Mouse (Mus musculus) embryonic facial prominence, embryonic 12.5 days (tissue): ENCODE measurements around the gene Cldn14. TPM values are rescaled to one million over a fixed set of nuclear protein-coding genes. Genes with fewer than 3 reads are reported as not detected.
A peak's percentile ranks its signal among the peaks of the same experiment; 100 is the strongest.
"Not testable (repeated sequence)": the region's sequence is repeated elsewhere in the genome, so short reads cannot be mapped to it uniquely, and the experiment has no call there.

Experiments used
- ATAC-seq: fragments of 200-750 bp; cut with Nextera tagmentation; 2 replicates; pipeline ENCODE4 v1.8.0; 2017; ENCODE audit not compliant: insufficient number of reproducible peaks, insufficient read depth, low FRiP score, low TSS enrichment
- H3K27ac ChIP-seq: fragments of 300-500 bp; sonication (generic); 2 replicates; pipeline ENCODE4 v1.5.1; 2016; ENCODE audit warnings: mild to moderate bottlenecking
- H3K27me3 ChIP-seq: fragments of 300-500 bp; sonication (generic); 2 replicates; pipeline ENCODE4 v1.6.1; 2016; ENCODE audit warnings: mild to moderate bottlenecking, moderate library complexity
- H3K36me3 ChIP-seq: fragments of 300-500 bp; sonication (generic); 2 replicates; pipeline ENCODE4 v1.6.1; 2016; ENCODE audit warnings: mild to moderate bottlenecking
- H3K4me1 ChIP-seq: fragments of 300-500 bp; sonication (generic); 2 replicates; pipeline ENCODE4 v1.6.1; 2016
- H3K4me2 ChIP-seq: fragments of 300-500 bp; sonication (generic); replicated peaks from 2 replicates; pipeline ENCODE4 v1.6.1; 2016; ENCODE audit warnings: mild to moderate bottlenecking, moderate library complexity
- H3K4me3 ChIP-seq: fragments of 300-500 bp; sonication (generic); 2 replicates; pipeline ENCODE4 v1.5.1; 2016; ENCODE audit warnings: mild to moderate bottlenecking
- H3K9ac ChIP-seq: fragments of 300-500 bp; sonication (generic); 2 replicates; pipeline ENCODE4 v1.6.1; 2016; ENCODE audit warnings: mild to moderate bottlenecking, moderate library complexity
- H3K9me3 ChIP-seq: fragments of 300-500 bp; sonication (generic); 2 replicates; pipeline ENCODE4 v1.6.1; 2016; ENCODE audit warnings: mild to moderate bottlenecking, moderate library complexity
- WGBS: fragments of 180-500 bp; shearing (Covaris S2); methylation state at CpG from one replicate; pipeline ENCODE4 v1.1.7; 2016; 5-methylcytosine and 5-hydroxymethylcytosine counted together
- polyA plus RNA-seq: library from polyadenylated mRNA; unstranded; fragments of >200 nt; fragmentation: Nextera tagmentation; extraction: Ambion mirVana; gene quantifications from 2 replicates; pipeline ENCODE4 v1.2.1, GENCODE M21; 2016

The Cldn14 gene
- polyA plus RNA-seq, 1 experiment from 2014 or later, result 0.15 TPM

GRCm38 (mm10) chr16:94003478-94003877 is 5.2 kb downstream of the Cldn14 start:
- ATAC-seq, result no peak
- Histone ChIP-seq H3K27me3 (no peaks in the 10 kb centered on the region), H3K9ac (no peak overlapping the region), H3K36me3 (no peaks in the 10 kb centered on the region), H3K4me3 (no peak overlapping the region), H3K4me2 (no peak overlapping the region), H3K27ac (no peak overlapping the region), H3K4me1 (no peaks in the 10 kb centered on the region), H3K9me3 (no peaks in the 10 kb centered on the region)
- WGBS, result 78% methylated on average over 6 of the region's 6 CpGs

DNA sequence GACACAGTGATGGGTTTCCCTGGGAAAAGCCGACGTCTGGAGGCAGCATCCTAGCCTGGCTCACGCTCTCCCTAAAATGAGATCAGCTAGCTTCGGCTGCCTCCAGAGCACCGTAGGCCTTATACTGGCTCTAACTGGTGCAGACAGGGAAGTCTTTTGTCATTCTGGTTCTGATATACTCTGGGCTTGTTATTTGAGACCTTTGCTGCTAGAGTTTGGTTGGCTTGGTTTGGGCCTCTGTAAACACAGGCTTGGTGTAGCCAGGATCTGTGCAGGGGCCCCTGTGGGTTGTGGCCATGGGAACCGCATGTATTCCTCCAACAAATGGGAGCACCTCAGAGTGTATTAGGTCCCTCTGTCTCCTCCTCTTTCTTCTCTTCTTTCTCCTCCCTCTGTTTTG is 7.3 kb downstream of the Cldn14 start:
- no peaks in the 10 kb centered on the region for H3K36me3 ChIP-seq
- no peak overlapping the region for H3K4me2 ChIP-seq
- no peaks in the 10 kb centered on the region for H3K9me3 ChIP-seq
- no peaks in the 10 kb centered on the region for H3K27me3 ChIP-seq
- WGBS, result 76% methylated on average over 6 of the region's 6 CpGs
- H3K27ac ChIP-seq, result no peak overlapping the region
- ATAC-seq, result no peak
- no peak overlapping the region for H3K4me3 ChIP-seq
- H3K9ac ChIP-seq, result no peak overlapping the region
- H3K4me1 ChIP-seq, result no peaks in the 10 kb centered on the region

- Histone ChIP-seq H3K4me3 (no peak overlapping the region), H3K4me2 (no peak overlapping the region), H3K36me3 (no peaks in the 10 kb centered on the region), H3K9me3 (no peaks in the 10 kb centered on the region), H3K4me1 (peaks cover 7% of the 10 kb centered on the region; the same call in 1 of the 2 replicates), H3K27ac (no peak overlapping the region), H3K9ac (no peak overlapping the region), H3K27me3 (no peaks in the 10 kb centered on the region)
- WGBS, result 58% methylated on average over 5 of the region's 5 CpGs
- no peak for ATAC-seq
These were observed 9.7 kb downstream of the Cldn14 start for GRCm38 (mm10) chr16:93998895-93999294.

DNA sequence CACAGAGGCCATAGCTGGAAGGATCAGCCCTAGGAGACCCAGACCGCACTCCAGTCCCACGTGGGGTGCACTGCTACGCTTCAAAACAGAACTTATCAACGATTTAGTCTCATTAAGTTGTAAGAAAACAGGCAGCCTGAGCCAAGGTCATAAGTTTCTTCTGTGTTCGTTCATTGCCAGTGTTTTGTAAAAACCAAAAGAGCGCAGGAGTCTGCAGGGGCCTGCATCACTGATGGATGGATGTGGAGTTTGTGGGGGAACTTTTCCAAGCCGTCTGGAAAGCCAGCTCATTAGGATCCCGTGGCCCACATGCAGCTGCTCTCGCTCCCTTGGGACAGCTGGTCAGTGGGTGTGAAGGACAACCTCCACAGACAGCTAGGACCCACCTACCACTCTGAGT is 25.1 kb downstream of the Cldn14 start:
- Histone ChIP-seq H3K27ac (no peak overlapping the region), H3K4me3 (no peak overlapping the region), H3K4me1 (peaks cover 21% of the 10 kb centered on the region; the same call in 1 of the 2 replicates), H3K9me3 (no peaks in the 10 kb centered on the region), H3K27me3 (no peaks in the 10 kb centered on the region), H3K9ac (no peak overlapping the region), H3K36me3 (no peaks in the 10 kb centered on the region), H3K4me2 (no peak overlapping the region)
- WGBS, result 68% methylated on average over 9 of the region's 9 CpGs
- 0 out of 2 replicates have a peak, but pooled peaks have one; percentile 48 for ATAC-seq

GRCm38 (mm10) chr16:93982341-93982740 is 26.3 kb downstream of the Cldn14 start:
- Histone ChIP-seq H3K27ac (no peak overlapping the region), H3K27me3 (no peaks in the 10 kb centered on the region), H3K4me1 (peaks cover 21% of the 10 kb centered on the region; the same call in 1 of the 2 replicates), H3K9ac (no peak overlapping the region), H3K36me3 (no peaks in the 10 kb centered on the region), H3K4me2 (no peak overlapping the region), H3K9me3 (no peaks in the 10 kb centered on the region), H3K4me3 (no peak overlapping the region)
- 85% methylated on average over 11 of the region's 11 CpGs for WGBS
- no peak for ATAC-seq

- no peak for ATAC-seq
- 44% methylated on average over 15 of the region's 15 CpGs for WGBS
- Histone ChIP-seq H3K4me1 (peaks cover 21% of the 10 kb centered on the region; the same call in 1 of the 2 replicates), H3K36me3 (no peaks in the 10 kb centered on the region), H3K27ac (peak overlapping the region; percentile 50; the same call in 1 of the 2 replicates), H3K27me3 (no peaks in the 10 kb centered on the region), H3K9ac (no peak overlapping the region), H3K4me3 (no peak overlapping the region), H3K4me2 (no peak overlapping the region), H3K9me3 (no peaks in the 10 kb centered on the region)
These were observed 27.3 kb downstream of the Cldn14 start for GRCm38 (mm10) chr16:93981190-93981841.

DNA sequence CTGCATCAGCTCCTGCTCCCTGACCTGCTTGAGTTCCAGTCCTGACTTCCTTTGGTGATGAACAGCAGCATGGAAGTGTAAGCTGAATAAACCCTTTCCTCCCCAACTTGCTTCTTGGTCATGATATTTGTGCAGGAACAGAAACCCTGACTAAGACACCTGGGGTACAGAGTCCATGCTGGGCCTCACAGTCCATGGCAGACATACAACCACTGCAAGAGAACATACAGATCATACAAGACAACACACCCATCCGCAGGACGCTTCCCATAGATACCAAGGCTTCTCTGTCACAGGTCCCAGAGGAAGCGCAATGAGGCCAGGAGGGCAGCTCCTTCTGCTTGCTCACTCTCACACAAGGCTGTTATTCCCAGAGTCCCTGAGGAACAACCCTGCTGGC is 28.3 kb downstream of the Cldn14 start:
- H3K9me3 ChIP-seq, H3K36me3 ChIP-seq: not testable (repeated sequence)

DNA sequence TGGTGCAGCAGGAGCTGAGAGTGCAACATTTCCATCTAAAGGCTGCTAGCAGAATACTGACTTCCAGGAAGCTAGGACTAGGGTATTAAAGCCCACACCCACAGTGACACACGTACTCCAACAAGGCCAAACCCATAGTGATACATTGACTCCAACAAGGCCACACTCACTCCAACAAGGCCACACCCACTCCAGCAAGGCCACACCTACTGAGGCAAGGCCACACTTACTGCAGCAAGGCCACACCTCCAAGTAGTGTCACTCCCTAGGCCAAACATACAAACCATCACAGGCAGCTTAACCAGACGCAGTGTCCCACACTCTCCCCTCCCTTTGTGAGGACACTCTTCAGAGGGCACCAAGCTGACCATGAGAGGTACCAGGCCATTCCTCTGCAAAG is 29.3 kb downstream of the Cldn14 start:
- Histone ChIP-seq H3K36me3 (no peaks in the 10 kb centered on the region), H3K4me3 (no peak overlapping the region), H3K4me2 (no peak overlapping the region), H3K4me1 (peaks cover 21% of the 10 kb centered on the region; the same call in 1 of the 2 replicates), H3K27me3 (no peaks in the 10 kb centered on the region), H3K9ac (no peak overlapping the region), H3K9me3 (no peaks in the 10 kb centered on the region), H3K27ac (no peak overlapping the region)
- ATAC-seq, result no peak
- 70% methylated on average over 2 of the region's 2 CpGs for WGBS

More for the DNA sequence above, 28.3 kb downstream of the Cldn14 start:
- H3K4me1 ChIP-seq, result peaks cover 21% of the 10 kb centered on the region; the same call in 1 of the 2 replicates
- H3K9ac ChIP-seq, H3K27ac ChIP-seq, H3K27me3 ChIP-seq, H3K4me3 ChIP-seq, ATAC-seq, H3K4me2 ChIP-seq: not testable (repeated sequence)
- 85% methylated on average over 3 of the region's 3 CpGs for WGBS

- H3K27me3 ChIP-seq, result no peaks in the 10 kb centered on the region
- no peak overlapping the region for H3K27ac ChIP-seq
- no peaks in the 10 kb centered on the region for H3K36me3 ChIP-seq
- H3K4me2 ChIP-seq, result no peak overlapping the region
- no peak for ATAC-seq
- H3K9ac ChIP-seq, result no peak overlapping the region
- no peaks in the 10 kb centered on the region for H3K9me3 ChIP-seq
- WGBS, result 89% methylated on average over 6 of the region's 6 CpGs
- no peak overlapping the region for H3K4me3 ChIP-seq
- H3K4me1 ChIP-seq, result peaks cover 23% of the 10 kb centered on the region; the same call in 1 of the 2 replicates
These were observed 31.1 kb downstream of the Cldn14 start for GRCm38 (mm10) chr16:93977587-93977986.

- no peak overlapping the region for H3K4me2 ChIP-seq
- ATAC-seq, result no peak
- H3K27me3 ChIP-seq, result no peaks in the 10 kb centered on the region
- H3K4me1 ChIP-seq, result peaks cover 17% of the 10 kb centered on the region; the same call in 1 of the 2 replicates
- H3K9me3 ChIP-seq, result no peaks in the 10 kb centered on the region
- H3K27ac ChIP-seq, result no peak overlapping the region
- H3K4me3 ChIP-seq, result no peak overlapping the region
- 56% methylated on average over 3 of the region's 3 CpGs for WGBS
- no peak overlapping the region for H3K9ac ChIP-seq
- H3K36me3 ChIP-seq, result no peaks in the 10 kb centered on the region
These were observed 31.7 kb downstream of the Cldn14 start for GRCm38 (mm10) chr16:93976907-93977306.

GRCm38 (mm10) chr16:93975430-93975829 is 33.2 kb downstream of the Cldn14 start:
- Histone ChIP-seq H3K27me3 (0 out of 2 replicates have a peak, but pooled peaks cover 3% of the 10 kb centered on the region), H3K4me3 (no peak overlapping the region), H3K36me3 (no peaks in the 10 kb centered on the region), H3K9ac (no peak overlapping the region), H3K9me3 (no peaks in the 10 kb centered on the region), H3K27ac (no peak overlapping the region), H3K4me2 (no peak overlapping the region), H3K4me1 (peaks cover 11% of the 10 kb centered on the region; the same call in 1 of the 2 replicates)
- ATAC-seq, result no peak
- 80% methylated on average over 12 of the region's 12 CpGs for WGBS

GRCm38 (mm10) chr16:93974278-93974677 is 34.4 kb downstream of the Cldn14 start:
- no peaks in the 10 kb centered on the region for H3K36me3 ChIP-seq
- 69% methylated on average over 8 of the region's 8 CpGs for WGBS
- H3K4me1 ChIP-seq, result peaks cover 11% of the 10 kb centered on the region; the same call in 1 of the 2 replicates
- H3K4me3 ChIP-seq, result no peak overlapping the region
- no peak overlapping the region for H3K4me2 ChIP-seq
- no peak overlapping the region for H3K9ac ChIP-seq
- no peaks in the 10 kb centered on the region for H3K9me3 ChIP-seq
- no peak for ATAC-seq
- H3K27me3 ChIP-seq, result 0 out of 2 replicates have a peak, but pooled peaks cover 3% of the 10 kb centered on the region
- H3K27ac ChIP-seq, result no peak overlapping the region
